Mouse (Mus musculus) CD4-positive, CD25-positive, alpha-beta regulatory T cell, adult 2 months (primary cell): Measurements from ENCODE around the gene 4930564D02Rik.

Experiments
- DNase-seq: peaks from one replicate; pipeline ENCODE4 v3.0.0-alpha.2; 2012; ENCODE audit warnings: low read depth, low spot score

Gene 4930564D02Rik

DNA sequence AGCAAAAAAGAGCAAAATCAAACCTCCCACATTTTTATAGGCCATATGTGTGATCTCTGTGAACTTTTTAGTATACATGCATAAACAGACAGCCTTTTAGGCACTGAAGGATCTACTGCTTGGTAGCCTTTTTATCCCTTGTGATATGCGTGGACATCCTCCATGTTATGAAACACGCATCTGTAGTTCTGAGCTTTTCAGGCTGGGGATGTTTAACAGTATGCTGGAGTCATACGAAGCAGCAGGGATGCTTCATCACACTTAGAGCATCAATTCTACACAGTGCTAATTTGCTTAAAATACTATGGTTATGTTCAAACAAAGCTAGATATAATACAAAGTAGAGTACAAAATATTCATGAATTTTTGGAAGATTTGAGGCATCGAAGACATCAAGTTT, 39.2 kb downstream of the 4930564D02Rik start:
- DNase-seq: no peak

DNA sequence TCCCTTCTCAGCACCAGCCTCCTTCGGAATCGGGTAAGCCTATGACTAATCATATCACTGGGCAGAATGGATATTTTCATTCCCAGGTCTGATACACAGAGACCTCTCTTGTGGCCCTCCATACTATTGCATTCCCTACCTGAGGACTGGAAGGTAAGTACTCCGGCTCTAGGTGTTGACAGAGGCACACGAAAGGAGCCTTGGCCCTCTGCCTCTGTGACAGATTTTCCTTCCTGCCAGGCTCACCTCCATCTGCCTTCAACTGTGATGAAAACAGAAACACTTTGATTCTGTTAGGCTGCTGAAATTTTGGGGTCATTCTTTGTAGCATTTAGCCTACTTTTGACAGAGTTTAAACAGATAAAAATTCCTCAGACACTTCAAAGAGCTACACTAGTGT, 47.2 kb downstream of the 4930564D02Rik start:
- no peak for DNase-seq

DNA sequence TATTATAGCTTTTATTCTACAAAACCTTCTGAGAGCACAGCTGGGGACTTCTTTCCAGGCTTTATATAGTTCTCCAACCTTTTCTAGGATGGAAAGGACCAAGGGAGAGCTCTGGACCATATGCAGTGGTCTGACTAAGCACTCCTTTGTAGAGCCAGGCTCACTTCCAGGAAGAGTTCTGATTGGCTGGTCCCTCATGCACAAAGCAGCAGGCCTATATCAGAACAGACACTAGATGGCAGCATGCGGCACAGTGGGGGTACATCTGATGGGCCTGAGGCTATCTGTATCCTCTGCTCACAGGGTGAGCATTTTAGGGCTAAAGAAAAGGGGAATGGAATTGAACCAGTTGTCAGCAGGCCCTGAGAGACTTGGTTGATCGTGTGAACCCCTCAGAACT, 47.6 kb downstream of the 4930564D02Rik start:
- DNase-seq: peak; percentile 69

DNA sequence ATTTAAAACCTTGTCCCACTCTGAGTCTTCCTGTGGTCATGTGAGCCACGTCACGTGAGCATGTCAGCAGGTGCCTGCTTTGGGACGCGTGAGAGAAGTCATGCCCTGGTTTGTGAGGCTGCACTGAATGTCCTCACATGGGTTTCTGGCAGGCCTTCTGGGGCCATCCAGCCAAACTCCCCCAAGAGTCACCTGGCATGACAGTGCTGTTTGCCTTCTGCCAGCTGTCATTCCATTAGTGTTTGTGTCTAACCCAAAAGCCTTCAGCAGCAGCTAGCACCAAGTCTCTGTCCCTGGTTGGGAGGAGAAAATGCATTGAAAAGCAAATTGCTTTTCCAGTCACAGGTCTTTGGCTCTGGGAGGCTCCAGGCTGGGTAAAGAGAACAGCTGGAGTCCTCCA, 50.0 kb downstream of the 4930564D02Rik start:
- DNase-seq: no peak

DNA sequence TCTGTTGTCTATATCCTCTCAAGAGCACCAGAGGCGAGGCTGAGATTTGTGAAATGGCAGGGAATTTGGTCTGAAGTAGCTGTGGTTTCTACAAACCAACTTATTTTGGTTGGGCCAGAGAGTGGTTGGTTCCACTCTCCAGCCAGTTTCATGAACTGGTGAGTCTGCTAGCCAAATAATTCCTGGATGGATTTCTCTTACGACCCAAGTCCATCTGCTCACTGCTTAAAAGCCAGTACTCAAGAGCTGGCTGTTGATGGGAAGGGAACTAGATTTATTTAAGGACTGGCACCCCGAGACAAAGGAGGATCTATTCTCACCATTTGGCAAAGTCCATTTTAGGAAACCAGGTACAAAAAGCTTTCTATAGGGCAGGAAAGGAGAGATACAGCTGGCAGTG, 57.1 kb downstream of the 4930564D02Rik start:
- DNase-seq: no peak

DNA sequence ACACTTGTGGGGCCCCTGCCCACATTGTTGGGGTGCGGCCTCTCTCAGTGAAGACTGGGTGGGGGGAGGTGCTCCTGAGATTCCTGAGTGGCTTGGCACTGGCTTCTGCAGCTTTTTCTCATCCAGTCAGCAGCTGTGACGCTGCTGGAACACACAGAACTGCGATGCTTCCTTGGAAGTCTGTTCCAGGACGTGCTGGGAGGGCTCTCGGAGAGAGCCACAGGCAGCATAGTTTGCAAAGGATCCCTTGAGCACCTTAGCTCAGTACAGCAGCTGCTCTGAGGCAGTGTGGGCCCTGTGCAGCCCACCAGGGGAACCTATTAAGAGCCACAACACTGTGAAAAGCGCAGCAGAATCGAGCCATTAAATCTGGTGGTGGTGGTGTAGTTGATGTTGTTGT, 61.2 kb downstream of the 4930564D02Rik start:
- no peak for DNase-seq
